ENCODE assay signal across 15 mouse cellular contexts in the genomic region with DNA sequence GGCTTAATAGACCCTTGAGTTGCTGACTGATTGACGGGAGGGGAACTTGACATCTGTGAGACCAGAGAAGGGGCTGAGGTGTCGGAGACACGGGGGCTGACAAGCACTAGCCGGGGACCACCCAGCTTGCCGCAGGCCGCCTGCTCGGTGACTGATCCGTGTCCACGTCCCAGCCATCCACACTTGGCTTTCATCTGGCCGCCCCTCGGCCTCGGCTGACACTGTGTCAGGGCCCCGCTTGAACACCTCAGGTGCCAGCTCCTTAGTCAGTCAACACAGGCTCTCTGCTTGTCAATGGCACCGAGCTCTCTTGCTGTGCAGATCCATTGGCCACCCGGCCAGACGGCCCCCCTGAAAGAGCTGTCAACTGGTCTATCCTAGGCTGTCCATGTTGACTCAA.
"Had no signal": no experiment of that assay in that cellular context is flagged by ENCODE, and none has a peak within 500 bp of the region (broad histone marks: within the 10 kb centered on the region; RNA-seq: fewer than 3 reads in every experiment).

No protein-coding gene starts in this region.

- H3K36me3 ChIP-seq: intestine, embryonic 15.5 days; limb, embryonic 13.5 days; midbrain, embryonic 10.5 days; midbrain, embryonic 15.5 days; neural tube, embryonic 13.5 days; stomach, embryonic 15.5 days had no signal

- H3K4me3 ChIP-seq: intestine, embryonic 15.5 days; left cerebral cortex, adult 2 months; limb, embryonic 13.5 days; midbrain, embryonic 10.5 days; midbrain, embryonic 15.5 days; neural tube, embryonic 13.5 days; stomach, embryonic 15.5 days had no signal

- H3K4me2 ChIP-seq: intestine, embryonic 15.5 days; limb, embryonic 13.5 days; midbrain, embryonic 15.5 days; neural tube, embryonic 13.5 days; stomach, embryonic 15.5 days had no signal

- H3K27ac ChIP-seq: intestine, embryonic 15.5 days; left cerebral cortex, adult 2 months; limb, embryonic 13.5 days; liver, embryonic 14.5 days; midbrain, embryonic 10.5 days; midbrain, embryonic 15.5 days; neural tube, embryonic 13.5 days; stomach, embryonic 15.5 days had no signal

- H3K9me3 ChIP-seq: intestine, embryonic 15.5 days; limb, embryonic 13.5 days; midbrain, embryonic 10.5 days; midbrain, embryonic 15.5 days; neural tube, embryonic 13.5 days; stomach, embryonic 15.5 days had no signal

- H3K27me3 ChIP-seq: intestine, embryonic 15.5 days; midbrain, embryonic 15.5 days; stomach, embryonic 15.5 days had no signal

- H3K4me1 ChIP-seq: midbrain, embryonic 15.5 days; neural tube, embryonic 13.5 days; stomach, embryonic 15.5 days had no signal

- DNase-seq: kidney, adult 18-20 months; kidney, postnatal 14 days; lung, adult 2 months; lung, postnatal 4 days; right cerebral cortex, postnatal 14 days; thymus, adult 2 months; thymus, postnatal 25 days had no signal

- H3K9ac ChIP-seq: intestine, embryonic 15.5 days; limb, embryonic 13.5 days; liver, embryonic 14.5 days; midbrain, embryonic 15.5 days; neural tube, embryonic 13.5 days; stomach, embryonic 15.5 days had no signal

- ATAC-seq: intestine, embryonic 15.5 days; midbrain, embryonic 15.5 days had no signal
